Comparison of ENCODE assay signal across 12 mouse cellular contexts in the genomic region with DNA sequence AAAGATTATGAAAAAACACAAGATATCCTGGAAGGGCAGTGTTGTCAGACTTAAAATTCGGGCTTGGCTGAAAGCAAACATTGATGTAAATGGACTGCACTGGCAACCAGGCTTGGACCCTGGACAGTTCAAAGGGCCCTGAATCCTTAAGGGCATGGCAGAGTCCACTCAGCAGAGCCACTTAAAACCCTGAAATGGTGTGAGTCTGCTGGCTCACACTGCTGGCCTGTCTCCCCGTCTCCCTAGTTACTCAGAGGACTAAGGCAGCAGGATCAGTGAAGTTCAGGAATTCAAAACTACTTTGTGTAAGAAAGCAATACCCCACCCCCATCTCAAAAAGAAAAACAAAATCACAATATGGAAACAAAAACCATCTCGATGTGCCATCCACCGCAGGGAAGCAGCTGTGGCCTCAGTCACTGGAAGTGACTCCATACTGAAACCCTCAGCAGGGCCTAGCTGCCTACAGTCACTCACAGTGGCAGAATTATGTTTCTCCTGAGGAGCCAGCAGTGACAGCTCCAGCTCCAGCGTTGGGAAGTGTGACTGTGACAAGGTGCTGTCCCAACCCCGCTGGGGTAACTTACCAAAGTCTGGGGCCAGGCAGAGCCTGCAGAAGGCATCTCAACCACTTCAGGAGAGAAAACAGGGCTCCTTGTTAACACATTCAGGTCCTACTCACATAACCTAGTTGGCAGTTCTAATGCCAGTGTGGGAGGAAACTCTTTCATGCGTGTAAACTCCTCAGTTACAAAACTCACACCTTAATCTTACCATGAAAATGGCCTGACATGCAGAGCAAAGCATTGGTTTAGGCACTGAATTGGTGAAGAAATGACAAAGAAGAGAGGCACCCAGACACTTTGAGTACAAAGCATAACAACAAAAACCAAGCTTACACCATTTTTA.
DNase-seq lines count a peak whose midpoint lies in the region; ATAC-seq and TF ChIP-seq lines count a peak whose summit lies in the region.
"Had no signal": no experiment of that assay in that cellular context is flagged by ENCODE, and none has a peak within 500 bp of the region (broad histone marks: within the 10 kb centered on the region; RNA-seq: fewer than 3 reads in every experiment).

No protein-coding gene starts in this region.

- DNase-seq in heart, embryonic 10.5 days (ENCODE audit: low spot score), result no peak
- no peak for DNase-seq in heart, postnatal 36 days
- no peak for DNase-seq in midbrain, embryonic 10.5 days (ENCODE audit: low spot score)
- DNase-seq in midbrain, embryonic 14.5 days, result no peak
- DNase-seq in kidney, adult 18-20 months, result peak; percentile 20
- DNase-seq in layer of hippocampus, adult 11-12 months (ENCODE audit: low spot score), result no peak
- no peak for DNase-seq in gastrocnemius, postnatal 10 days
- DNase-seq: adrenal gland, postnatal 36 days; forebrain, postnatal 0 days had no signal

- TF ChIP-seq POLR2A in olfactory bulb, adult 2 months (IDR thresholded peaks at IDR 0.05; ENCODE audit: insufficient read depth, low read depth, low read length), result no peak

- intact Hi-C loops in heart, postnatal 36 days (cut with DNase I), result no loop called here

- no peak for TF ChIP-seq CTCF in olfactory bulb, adult 2 months (IDR thresholded peaks at IDR 0.05; ENCODE audit: insufficient read depth, low read depth, low read length)

- H3K27me3 ChIP-seq in heart, embryonic 10.5 days (ENCODE audit: insufficient read depth, poor library complexity, severe bottlenecking), result no peaks in the 10 kb centered on the region
- no peaks in the 10 kb centered on the region for H3K27me3 ChIP-seq in midbrain, embryonic 10.5 days (ENCODE audit: low read depth, poor library complexity, severe bottlenecking)
- H3K27me3 ChIP-seq in midbrain, embryonic 14.5 days (ENCODE audit: control insufficient read depth, insufficient read depth, low read length), result no peaks in the 10 kb centered on the region
- H3K27me3 ChIP-seq: midbrain, embryonic 13.5 days had no signal

- ATAC-seq in midbrain, embryonic 14.5 days (ENCODE audit: low FRiP score, low TSS enrichment), result no peak
- ATAC-seq: forebrain, postnatal 0 days; midbrain, embryonic 13.5 days had no signal

- no peak overlapping the region for H3K9ac ChIP-seq in midbrain, embryonic 14.5 days (replicated peaks; ENCODE audit: low read length)
- H3K9ac ChIP-seq: forebrain, postnatal 0 days; liver, embryonic 14.5 days; midbrain, embryonic 13.5 days had no signal

- peak overlapping the region; percentile 4; the same call in 1 of the 2 replicates for H3K27ac ChIP-seq in heart, embryonic 10.5 days
- H3K27ac ChIP-seq in midbrain, embryonic 10.5 days (replicated peaks), result peak overlapping the region; percentile 68
- no peak overlapping the region for H3K27ac ChIP-seq in midbrain, embryonic 14.5 days (replicated peaks; ENCODE audit: low read depth, low read length)
- peak overlapping the region; percentile 51 for H3K27ac ChIP-seq in olfactory bulb, adult 2 months (ENCODE audit: insufficient read depth, low read depth, low read length)
- H3K27ac ChIP-seq: liver, embryonic 14.5 days; midbrain, embryonic 13.5 days had no signal

- H3K4me3 ChIP-seq in heart, embryonic 10.5 days, result no peak overlapping the region
- no peak overlapping the region for H3K4me3 ChIP-seq in midbrain, embryonic 10.5 days
- no peak overlapping the region for H3K4me3 ChIP-seq in midbrain, embryonic 14.5 days (replicated peaks; ENCODE audit: low read depth, low read length)
- H3K4me3 ChIP-seq in olfactory bulb, adult 2 months (ENCODE audit: insufficient read depth, low read depth, low read length), result no peak overlapping the region
- H3K4me3 ChIP-seq: midbrain, embryonic 13.5 days had no signal

- no peak overlapping the region for H3K4me2 ChIP-seq in midbrain, embryonic 14.5 days (ENCODE audit: low read length)
- H3K4me2 ChIP-seq: midbrain, embryonic 13.5 days had no signal

- 51% methylated on average over 7 of the region's 7 CpGs for WGBS in heart, embryonic 10.5 days
- 54% methylated on average over 7 of the region's 7 CpGs for WGBS in midbrain, embryonic 10.5 days
- 44% methylated on average over 7 of the region's 7 CpGs for WGBS in midbrain, embryonic 14.5 days
- WGBS in olfactory bulb, adult 2 months, result 47% methylated on average over 7 of the region's 7 CpGs

- peaks cover 9% of the 10 kb centered on the region; the same call in 1 of the 2 replicates for H3K9me3 ChIP-seq in heart, embryonic 10.5 days
- peaks cover 7% of the 10 kb centered on the region; the same call in 1 of the 2 replicates for H3K9me3 ChIP-seq in midbrain, embryonic 10.5 days (replicated peaks)
- no peaks in the 10 kb centered on the region for H3K9me3 ChIP-seq in midbrain, embryonic 14.5 days (ENCODE audit: control insufficient read depth, low read length)
- H3K9me3 ChIP-seq: midbrain, embryonic 13.5 days had no signal

- peaks cover 11% of the 10 kb centered on the region for H3K36me3 ChIP-seq in heart, embryonic 10.5 days
- peaks cover 10% of the 10 kb centered on the region for H3K36me3 ChIP-seq in midbrain, embryonic 10.5 days
- no peaks in the 10 kb centered on the region for H3K36me3 ChIP-seq in midbrain, embryonic 14.5 days (ENCODE audit: control insufficient read depth, insufficient read depth, low read length)

- peaks cover 42% of the 10 kb centered on the region for H3K4me1 ChIP-seq in heart, embryonic 10.5 days
- peaks cover 41% of the 10 kb centered on the region for H3K4me1 ChIP-seq in midbrain, embryonic 10.5 days
- H3K4me1 ChIP-seq in midbrain, embryonic 14.5 days (ENCODE audit: control insufficient read depth, insufficient read depth, low read length), result peaks cover 13% of the 10 kb centered on the region
- H3K4me1 ChIP-seq in olfactory bulb, adult 2 months (ENCODE audit: control insufficient read depth, insufficient read depth, low read length), result peaks cover 25% of the 10 kb centered on the region
